Mouse (Mus musculus) olfactory bulb, adult 2 months (tissue): ENCODE results near the gene Igf2bp3.

Experiments used
- CTCF ChIP-seq: fragments of 200-500 bp; IDR thresholded peaks from 2 replicates; pipeline ENCODE4 v1.5.1; 2012; ENCODE audit warnings: low read depth, mild to moderate bottlenecking, low read length, moderate library complexity; ENCODE audit not compliant: insufficient read depth
- POLR2A ChIP-seq: fragments of 200-500 bp; IDR thresholded peaks from 2 replicates; pipeline ENCODE4 v1.6.1; 2012; ENCODE audit warnings: mild to moderate bottlenecking, low read depth, low read length, moderate library complexity; ENCODE audit not compliant: insufficient read depth

DNA sequence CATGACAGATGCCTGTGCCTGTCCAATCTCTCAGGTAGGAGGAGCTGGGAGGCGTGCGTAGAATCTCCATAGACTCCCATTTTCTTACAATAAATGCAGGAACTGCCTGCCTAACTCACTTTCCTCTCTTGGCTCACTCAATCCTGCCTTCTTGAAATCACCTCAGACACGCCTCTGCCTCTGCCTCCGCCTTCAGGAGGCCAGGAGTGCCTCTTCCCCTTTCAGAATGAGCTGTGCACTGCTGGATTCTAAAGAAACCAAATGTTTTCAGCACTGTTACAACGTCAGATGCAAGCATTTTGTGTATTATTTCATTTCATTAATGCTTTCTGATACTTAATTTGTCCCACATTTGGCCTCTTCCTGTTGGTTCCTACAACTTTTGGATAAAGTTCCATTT lies 38.7 kb downstream of the Igf2bp3 start:
- TF ChIP-seq CTCF (no peak), POLR2A (no peak)
